Mouse (Mus musculus): ENCODE measurements at regions not wholly inside any gene's neighbourhood (a gene's known extent, or its start where the extent isn't known, plus 50 kb on each side); places are given as distances from the start of the nearest gene placed in this dataset.

DNA sequence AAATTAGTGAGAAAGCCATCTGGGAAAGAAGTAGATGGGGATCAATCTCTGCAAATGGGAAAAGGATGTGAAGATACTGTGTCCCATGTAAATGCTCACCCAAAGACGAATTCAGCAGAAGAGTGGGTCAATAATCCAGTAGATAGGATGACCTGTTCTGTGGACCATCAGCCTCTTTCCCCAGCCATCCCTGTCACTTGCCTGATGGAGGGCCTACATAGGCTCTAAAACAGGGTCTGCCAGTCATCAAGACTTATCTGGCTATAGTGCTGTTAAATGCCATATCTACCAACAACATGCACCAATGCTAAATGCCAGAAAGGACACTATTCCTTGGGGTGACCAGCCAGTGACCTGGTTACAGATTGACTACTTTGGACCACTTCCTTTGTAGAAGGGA lies 316.5 kb upstream of the Trpc7 start:
- TF ChIP-seq CTCF (IDR thresholded peaks at IDR 0.05; ENCODE audit: low read depth) (no peak), EP300 (IDR thresholded peaks at IDR 0.05; ENCODE audit: low read depth) (no peak)
